Mouse (Mus musculus) liver, embryonic 18 days (tissue): ENCODE data around the gene Gm44502. TPM values are rescaled to one million over a fixed set of nuclear protein-coding genes. Genes with fewer than 3 reads are reported as not detected.

ENCODE experiments used
- polyA plus RNA-seq: library from polyadenylated mRNA; depleted of rRNA; stranded (reverse); fragments of >200 nt; gene quantifications from 2 replicates; pipeline ENCODE4 v1.2.3, GENCODE M21; 2012; rRNA removed

Gm44502 gene
- polyA plus RNA-seq, result 0.28 and 0.46 TPM in 2 replicates

DNA sequence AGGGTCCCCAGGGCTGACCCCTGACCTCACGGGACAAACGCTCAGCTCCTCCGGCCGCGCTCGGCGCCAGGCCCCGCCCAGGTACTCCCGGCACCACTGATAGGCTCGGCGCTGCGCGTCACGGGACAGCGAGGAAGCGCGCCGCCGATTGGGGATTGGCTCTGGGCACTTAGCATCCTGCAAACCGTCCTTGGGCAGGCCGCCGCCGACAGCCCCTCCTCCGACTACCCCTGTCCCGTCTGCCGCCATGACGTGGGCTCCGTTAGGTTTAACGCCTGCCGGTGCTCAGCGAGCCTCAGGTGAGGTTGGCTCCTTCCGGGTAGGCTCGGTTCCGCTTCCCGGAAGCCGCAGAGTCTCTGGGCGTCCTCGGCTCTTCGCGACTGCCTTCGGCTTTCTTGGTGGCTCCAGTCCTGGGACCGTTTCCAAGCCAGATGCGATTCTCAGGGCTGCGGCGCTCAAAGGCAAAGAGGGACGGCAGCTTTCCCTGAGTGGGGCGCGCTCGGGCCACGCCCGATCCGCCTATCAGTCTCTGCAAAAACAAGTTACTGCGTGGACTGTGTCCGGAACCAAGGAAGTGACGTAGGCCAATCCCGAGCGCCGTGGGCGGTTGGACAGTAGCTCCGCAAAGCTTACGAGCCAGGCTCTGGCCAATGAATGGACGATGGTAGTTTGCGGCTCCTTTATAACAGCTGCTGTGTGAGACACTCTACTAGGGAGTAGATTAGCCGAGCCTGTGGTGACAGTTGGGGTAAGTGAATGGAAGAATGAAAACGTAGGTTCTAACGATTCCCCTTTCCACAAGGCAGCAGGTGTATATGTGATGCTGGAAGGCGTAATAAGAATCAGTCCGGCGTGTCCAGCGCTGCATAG lies at the start of gene Gm44502, which contains the start of the genes C730034F03Rik and Chkb:
Gene Gm44502 (minus strand): TSS at position 345 of the 870 bp plus-strand sequence.
Gene C730034F03Rik (plus strand): TSS at position 238 of the 870 bp plus-strand sequence.
Gene Chkb (minus strand): TSS at position 557 of the 870 bp plus-strand sequence.

DNA sequence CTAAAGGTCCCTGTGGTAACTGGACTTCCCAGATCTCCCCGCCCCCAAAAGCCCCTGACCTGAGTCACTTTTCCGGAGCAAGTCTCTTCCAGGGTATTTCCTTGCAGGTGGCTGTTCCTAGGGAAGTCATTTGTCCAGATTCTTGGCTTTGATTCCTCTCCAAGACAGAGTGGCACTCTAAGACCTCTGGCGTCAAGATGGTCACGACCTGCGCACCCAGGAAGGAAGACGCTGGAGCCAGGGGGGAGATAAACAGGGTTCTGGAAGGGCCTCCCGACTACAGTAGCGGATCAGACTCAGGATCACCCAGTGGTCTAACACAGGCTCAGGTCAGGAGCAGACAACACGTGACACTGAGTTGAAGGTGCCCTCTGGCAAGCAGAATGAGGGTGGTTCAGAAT lies 47.6 kb upstream of the Gm44502 start, which contains the start of gene Arsa:
Gene Arsa (minus strand): TSS at position 335 of the 401 bp plus-strand sequence.

DNA sequence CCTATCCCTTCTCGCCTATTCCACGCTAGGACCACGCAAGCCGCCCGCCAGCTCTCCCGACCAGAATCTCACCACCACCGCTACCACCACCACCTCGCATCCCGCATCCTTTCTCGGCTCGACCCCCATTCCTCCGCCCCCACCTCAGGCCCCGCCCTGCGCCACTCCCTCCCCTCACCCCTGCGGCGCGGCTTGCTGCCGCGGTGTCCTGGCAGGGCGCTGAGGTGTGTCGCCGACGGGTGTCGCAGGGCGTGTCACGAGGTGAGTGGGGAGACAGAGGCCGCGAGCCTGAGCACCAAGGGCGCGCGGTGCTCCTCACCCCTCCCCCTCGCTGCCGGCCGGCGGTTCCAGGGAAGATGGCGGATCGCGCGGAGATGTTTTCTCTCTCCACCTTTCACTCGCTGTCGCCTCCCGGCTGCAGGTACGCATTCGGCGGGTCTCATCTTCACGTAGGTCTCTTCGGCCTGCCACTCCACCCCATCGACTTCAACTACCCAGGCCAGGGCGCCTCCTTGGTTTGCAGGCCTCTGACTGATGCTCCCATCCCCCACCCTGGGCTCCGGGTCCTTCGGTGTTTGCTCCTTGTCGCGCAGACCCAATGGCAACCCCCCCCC lies 24.5 kb upstream of the Gm44502 start, which contains the start of gene Mapk8ip2:
Gene Mapk8ip2 (plus strand): TSS at position 49 of the 614 bp plus-strand sequence.

DNA sequence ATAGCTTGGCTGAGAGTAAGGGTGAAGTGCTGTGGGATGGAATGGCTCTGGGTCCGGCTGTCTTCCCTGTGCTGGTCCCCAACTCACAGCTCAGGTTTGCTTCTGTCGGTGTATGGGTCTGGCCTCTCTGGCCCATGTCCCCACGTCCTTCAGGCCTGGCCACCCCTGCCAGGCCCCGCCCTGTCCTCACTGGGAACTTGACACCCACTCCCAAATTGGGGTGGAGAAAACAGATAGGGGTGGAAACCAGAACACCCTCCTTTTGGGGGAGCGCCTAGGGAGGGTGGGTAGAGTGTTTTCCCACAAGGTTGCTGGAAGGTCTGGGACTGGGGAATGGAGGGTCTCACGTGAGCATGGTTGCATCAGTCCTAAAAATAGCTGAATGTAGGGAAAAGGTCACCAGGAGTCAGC lies 3.8 kb downstream of the Gm44502 start, which contains the start of gene Cpt1b:
Gene Cpt1b (minus strand): TSS at position 153 of the 411 bp plus-strand sequence.

DNA sequence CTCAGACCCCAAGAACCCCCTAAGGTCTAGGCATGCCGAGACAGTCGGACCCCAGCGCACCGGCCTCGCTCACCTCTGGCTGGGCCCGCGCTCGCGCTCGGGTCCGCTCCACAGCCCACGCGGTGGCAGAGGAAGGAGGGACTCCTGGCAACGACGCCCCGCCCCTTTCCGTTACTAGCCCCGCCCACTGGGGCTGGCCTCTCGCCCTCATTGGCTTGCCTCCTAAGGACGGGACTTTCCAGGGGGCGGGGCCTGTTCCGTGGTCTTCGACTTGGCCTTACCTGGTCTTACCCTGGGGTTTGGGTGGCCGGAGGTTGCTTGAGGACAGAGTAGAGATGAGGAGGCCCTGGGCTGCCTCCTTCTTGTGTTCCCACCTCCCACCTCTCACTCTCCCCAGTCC lies 19.4 kb downstream of the Gm44502 start, which contains the start of gene Syce3:
Gene Syce3 (minus strand): TSS at position 386 of the 400 bp plus-strand sequence.

DNA sequence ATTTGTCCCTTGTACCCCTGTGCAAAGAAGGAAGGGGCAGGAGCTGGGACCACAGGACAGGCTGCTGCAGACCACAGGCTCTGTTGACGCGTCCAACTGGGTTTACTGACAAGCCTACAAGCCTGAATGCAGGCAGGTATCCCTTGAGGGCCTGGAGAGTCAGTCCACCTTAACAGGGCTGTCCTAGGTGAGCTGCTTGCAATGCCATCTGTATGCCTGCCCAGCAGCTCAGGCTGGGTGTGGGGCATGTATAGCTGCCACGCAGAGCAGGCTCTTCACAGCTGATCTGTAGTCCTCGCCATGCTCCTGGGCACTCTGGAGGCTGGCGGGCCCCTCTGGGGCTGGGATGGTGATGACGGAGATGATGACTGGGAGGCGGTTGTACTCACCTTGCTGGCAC lies 44.9 kb downstream of the Gm44502 start, which contains the start of gene Klhdc7b:
Gene Klhdc7b (plus strand): TSS at position 301 of the 400 bp plus-strand sequence.

DNA sequence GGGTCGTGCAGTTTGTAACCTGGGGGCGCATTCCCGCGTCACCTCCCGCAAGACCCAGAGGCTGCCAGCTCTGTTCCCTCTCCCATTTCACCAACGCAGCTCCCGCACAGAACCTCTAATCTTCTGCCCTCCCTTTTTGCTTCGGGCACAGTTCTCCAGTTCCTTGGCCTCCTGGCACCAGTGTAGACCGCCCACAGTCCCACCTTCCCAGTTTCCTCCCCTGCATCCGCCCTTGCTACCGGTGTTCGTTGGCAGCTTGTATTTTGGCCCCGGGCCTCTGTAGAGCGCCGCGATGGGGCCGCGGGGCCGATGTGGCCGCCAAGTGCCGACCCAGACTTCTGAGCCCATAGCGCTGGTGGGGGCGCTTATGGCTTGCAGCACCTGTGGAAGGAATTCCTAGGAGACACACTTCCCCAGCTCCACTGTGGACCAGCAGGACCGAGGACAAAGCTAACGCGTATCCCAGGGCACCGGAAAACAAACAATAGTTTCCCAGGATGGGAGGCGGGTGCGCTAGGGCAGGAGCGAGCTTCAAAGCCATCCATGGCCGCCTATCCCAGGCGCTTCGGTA lies 50.6 kb downstream of the Gm44502 start, which contains the start of gene Odf3b:
Gene Odf3b (minus strand): TSS at position 452 of the 571 bp plus-strand sequence.

DNA sequence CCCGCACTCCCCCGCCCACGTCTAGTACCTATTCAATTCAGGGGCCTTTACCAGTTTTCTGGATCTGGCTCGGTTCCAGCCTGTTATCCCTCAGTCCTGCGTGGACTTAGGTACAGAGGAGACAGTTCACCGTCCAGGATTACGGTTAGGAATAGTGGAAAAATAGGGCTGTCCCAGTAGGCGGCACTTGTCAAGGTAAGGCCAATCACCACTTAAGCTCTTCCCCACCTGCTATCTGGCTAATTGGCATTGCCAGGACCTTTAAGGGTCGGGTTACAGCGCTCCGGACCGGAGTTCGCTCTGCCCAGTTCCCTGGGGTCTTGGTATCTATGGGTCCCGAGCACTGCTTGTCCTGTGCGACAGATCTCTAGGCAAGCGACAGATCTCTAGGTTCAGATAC lies 52.5 kb downstream of the Gm44502 start, which contains the start of gene Tymp:
Gene Tymp (minus strand): TSS at position 83 of the 400 bp plus-strand sequence.

DNA sequence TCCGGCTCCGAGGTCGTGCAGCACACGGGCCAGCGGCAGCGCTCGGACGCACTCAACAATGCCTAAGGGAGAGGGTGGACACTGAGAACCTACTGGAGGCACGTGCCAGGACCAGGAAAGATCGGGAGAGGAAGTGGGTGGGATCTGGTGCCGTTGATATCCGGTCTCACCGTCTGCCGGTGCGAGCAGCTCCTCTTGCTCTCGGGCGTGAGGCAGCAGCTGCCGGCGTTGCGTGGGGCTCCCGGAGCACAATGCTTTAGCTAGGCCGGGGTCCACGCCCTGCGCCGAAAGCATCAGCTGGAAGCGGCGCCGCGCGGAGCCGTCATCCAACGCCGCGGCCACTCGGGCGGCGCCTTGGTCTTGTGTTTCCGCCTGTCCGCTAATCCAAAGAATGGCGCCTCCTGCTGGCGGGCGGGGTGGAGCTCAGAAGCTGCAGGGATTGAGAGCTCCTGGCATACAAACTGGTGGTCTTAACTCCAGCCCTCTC lies 55.7 kb downstream of the Gm44502 start, which contains the start of gene Sco2:
Gene Sco2 (minus strand): TSS at position 85 of the 487 bp plus-strand sequence.

Other genes starting within 250 kb of the Gm44502 start
- gene Plxnb2, start 248.9 kb downstream of the Gm44502 start, polyA plus RNA-seq, result 37.7 and 44.3 TPM in 2 replicates
- 5.4 and 6.4 TPM in 2 replicates for gene Dennd6b, start 233.2 kb downstream of the Gm44502 start, polyA plus RNA-seq
- gene Ppp6r2, start 218.1 kb downstream of the Gm44502 start, polyA plus RNA-seq, result 13.5 and 14.0 TPM in 2 replicates
- 26.2 and 28.5 TPM in 2 replicates for gene Sbf1, start 114.4 kb downstream of the Gm44502 start, polyA plus RNA-seq
- gene Adm2, start 107.0 kb downstream of the Gm44502 start, polyA plus RNA-seq, result 10.3 and 11.8 TPM in 2 replicates
- gene Miox, start 95.3 kb downstream of the Gm44502 start, polyA plus RNA-seq, result 12.7 and 15.7 TPM in 2 replicates
- gene Lmf2, start 74.0 kb downstream of the Gm44502 start, polyA plus RNA-seq, result 9.9 and 11.9 TPM in 2 replicates
- 51.8 and 56.2 TPM in 2 replicates for gene Ncaph2, start 74.0 kb downstream of the Gm44502 start, polyA plus RNA-seq
- gene Sco2, start 55.9 kb downstream of the Gm44502 start, polyA plus RNA-seq, result 21.4 and 21.6 TPM in 2 replicates
- gene Tymp, start 52.7 kb downstream of the Gm44502 start, polyA plus RNA-seq, result 1.3 and 1.6 TPM in 2 replicates
- 0.96 and 1.2 TPM in 2 replicates for gene Odf3b, start 50.4 kb downstream of the Gm44502 start, polyA plus RNA-seq
- not detected in 2 replicates for gene Klhdc7b, start 44.8 kb downstream of the Gm44502 start, polyA plus RNA-seq
- 0.19 TPM in 1 of 2 replicates, not detected in the other for gene Syce3, start 19.2 kb downstream of the Gm44502 start, polyA plus RNA-seq
- 21.3 and 23.0 TPM in 2 replicates for gene Cpt1b, start 3.8 kb downstream of the Gm44502 start, polyA plus RNA-seq
- gene C730034F03Rik, start 107 bp downstream of the Gm44502 start, polyA plus RNA-seq, result 1.2 and 1.3 TPM in 2 replicates
- 28.2 and 29.0 TPM in 2 replicates for gene Chkb, start 212 bp upstream of the Gm44502 start, polyA plus RNA-seq
- 0.01 TPM in 2 replicates for gene Mapk8ip2, start 24.2 kb upstream of the Gm44502 start, polyA plus RNA-seq
- gene Arsa, start 47.7 kb upstream of the Gm44502 start, polyA plus RNA-seq, result 6.8 and 7.0 TPM in 2 replicates
- gene Shank3, start 69.9 kb upstream of the Gm44502 start, polyA plus RNA-seq, result 1.4 and 2.4 TPM in 2 replicates
- 0.04 and 0.07 TPM in 2 replicates for gene Acr, start 138.6 kb upstream of the Gm44502 start, polyA plus RNA-seq
- 6.5 and 6.9 TPM in 2 replicates for gene Rabl2, start 162.2 kb upstream of the Gm44502 start, polyA plus RNA-seq